Mouse (Mus musculus) 416B (cell line): ENCODE results near the gene Neurl2.

Experiments
- DNase-seq: peaks from one replicate; pipeline ENCODE4 v3.0.0; 2011; ENCODE audit warnings: low read depth

The Neurl2 gene

GRCm38 (mm10) chr2:164785481-164786387 lies 47.5 kb downstream of the Neurl2 start, which contains the start of gene Snx21:
TSS of gene Snx21 (plus strand) at chr2:164785823.
- DNase-seq, result peak; percentile 74

GRCm38 (mm10) chr2:164784869-164785420 lies 48.3 kb downstream of the Neurl2 start:
- no peak for DNase-seq

GRCm38 (mm10) chr2:164783926-164784581 lies 49.2 kb downstream of the Neurl2 start:
- DNase-seq, result peak; percentile 74

- no peak for DNase-seq
Observed at GRCm38 (mm10) chr2:164781876-164782275, 51.4 kb downstream of the Neurl2 start.
